Mouse (Mus musculus): ENCODE measurements at regions not wholly inside any gene's neighbourhood (a gene's known extent, or its start where the extent isn't known, plus 50 kb on each side); places are given as distances from the start of the nearest gene placed in this dataset.

- no peak for ATAC-seq (ENCODE audit: insufficient read depth, low FRiP score, low read depth)
- 78% methylated on average over 3 of the region's 3 CpGs for WGBS
- no peak overlapping the region for H3K27ac ChIP-seq
- H3K36me3 ChIP-seq: no peaks in the 10 kb centered on the region
- H3K4me1 ChIP-seq: peaks cover 3% of the 10 kb centered on the region; the same call in 1 of the 2 replicates
- no peak overlapping the region for H3K4me2 ChIP-seq
- H3K4me3 ChIP-seq (replicated peaks): no peak overlapping the region
- no peak overlapping the region for H3K9ac ChIP-seq
- H3K27me3 ChIP-seq (replicated peaks): no peaks in the 10 kb centered on the region
- H3K9me3 ChIP-seq: no peaks in the 10 kb centered on the region
These were observed 155.4 kb upstream of the Cited2 start for GRCm38 (mm10) chr10:17567631-17568030.

- peak; percentile 90 for ATAC-seq (ENCODE audit: insufficient read depth, low FRiP score, low read depth)
- no peaks in the 10 kb centered on the region for H3K36me3 ChIP-seq
- H3K4me3 ChIP-seq (replicated peaks): no peak overlapping the region
- no peak overlapping the region for H3K9ac ChIP-seq
- H3K27ac ChIP-seq: peak overlapping the region; percentile 74
- 60% methylated on average over 6 of the region's 6 CpGs for WGBS
- H3K4me2 ChIP-seq: no peak overlapping the region; the same call in 1 of the 2 replicates
- H3K4me1 ChIP-seq: 0 out of 2 replicates have a peak, but pooled peaks cover under 1% of the 10 kb centered on the region
- no peaks in the 10 kb centered on the region for H3K9me3 ChIP-seq
- H3K27me3 ChIP-seq (replicated peaks): no peaks in the 10 kb centered on the region
These were observed 153.4 kb upstream of the Cited2 start for GRCm38 (mm10) chr10:17569577-17570113.

- Histone ChIP-seq H3K27me3 (replicated peaks) (no peaks in the 10 kb centered on the region), H3K4me2 (no peak overlapping the region), H3K4me3 (replicated peaks) (no peak overlapping the region), H3K9ac (no peak overlapping the region), H3K27ac (peak overlapping the region; percentile 75), H3K4me1 (0 out of 2 replicates have a peak, but pooled peaks cover 12% of the 10 kb centered on the region), H3K9me3 (no peaks in the 10 kb centered on the region), H3K36me3 (no peaks in the 10 kb centered on the region)
- 31% methylated on average over 3 of the region's 3 CpGs for WGBS
- no peak for ATAC-seq (ENCODE audit: insufficient read depth, low FRiP score, low read depth)
These were observed 148.1 kb upstream of the Cited2 start for GRCm38 (mm10) chr10:17574894-17575293.

GRCm38 (mm10) chr10:17575448-17576332, 147.3 kb upstream of the Cited2 start:
- no peaks in the 10 kb centered on the region for H3K36me3 ChIP-seq
- peak; percentile 85 for ATAC-seq (ENCODE audit: insufficient read depth, low FRiP score, low read depth)
- no peaks in the 10 kb centered on the region for H3K27me3 ChIP-seq (replicated peaks)
- H3K4me1 ChIP-seq: 0 out of 2 replicates have a peak, but pooled peaks cover 12% of the 10 kb centered on the region
- H3K4me2 ChIP-seq: no peak overlapping the region
- 55% methylated on average over 10 of the region's 10 CpGs for WGBS
- H3K27ac ChIP-seq: peak overlapping the region; percentile 75
- no peak overlapping the region for H3K9ac ChIP-seq
- H3K4me3 ChIP-seq (replicated peaks): no peak overlapping the region
- H3K9me3 ChIP-seq: no peaks in the 10 kb centered on the region

- H3K4me3 ChIP-seq (replicated peaks): no peak overlapping the region
- no peaks in the 10 kb centered on the region for H3K9me3 ChIP-seq
- peak; percentile 61 for ATAC-seq (ENCODE audit: insufficient read depth, low FRiP score, low read depth)
- no peaks in the 10 kb centered on the region for H3K36me3 ChIP-seq
- H3K4me1 ChIP-seq: 0 out of 2 replicates have a peak, but pooled peaks cover 12% of the 10 kb centered on the region
- peak overlapping the region; percentile 75; the same call in 1 of the 2 replicates for H3K27ac ChIP-seq
- H3K27me3 ChIP-seq (replicated peaks): no peaks in the 10 kb centered on the region
- H3K4me2 ChIP-seq: no peak overlapping the region
- H3K9ac ChIP-seq: no peak overlapping the region
These were observed 146.7 kb upstream of the Cited2 start for GRCm38 (mm10) chr10:17576333-17576750.

- Histone ChIP-seq H3K36me3 (no peaks in the 10 kb centered on the region), H3K9ac (no peak overlapping the region), H3K27me3 (replicated peaks) (no peaks in the 10 kb centered on the region), H3K4me2 (no peak overlapping the region), H3K4me1 (0 out of 2 replicates have a peak, but pooled peaks cover 12% of the 10 kb centered on the region), H3K4me3 (replicated peaks) (no peak overlapping the region), H3K27ac (no peak overlapping the region), H3K9me3 (no peaks in the 10 kb centered on the region)
- no peak for ATAC-seq (ENCODE audit: insufficient read depth, low FRiP score, low read depth)
- WGBS: 92% methylated on average over 2 of the region's 2 CpGs
These were observed 143.6 kb upstream of the Cited2 start for GRCm38 (mm10) chr10:17579463-17579862.

GRCm38 (mm10) chr10:17584842-17585241, 138.2 kb upstream of the Cited2 start:
- no peak overlapping the region for H3K27ac ChIP-seq
- H3K27me3 ChIP-seq (replicated peaks): no peaks in the 10 kb centered on the region
- H3K9ac ChIP-seq: no peak overlapping the region
- H3K9me3 ChIP-seq: no peaks in the 10 kb centered on the region
- 81% methylated on average over 7 of the region's 7 CpGs for WGBS
- no peak overlapping the region for H3K4me2 ChIP-seq
- H3K4me3 ChIP-seq (replicated peaks): no peak overlapping the region
- no peaks in the 10 kb centered on the region for H3K4me1 ChIP-seq
- H3K36me3 ChIP-seq: no peaks in the 10 kb centered on the region
- ATAC-seq (ENCODE audit: insufficient read depth, low FRiP score, low read depth): no peak

- H3K27ac ChIP-seq: no peak overlapping the region
These were observed 136.1 kb upstream of the Cited2 start for GRCm38 (mm10) chr10:17586910-17587309.

GRCm38 (mm10) chr10:17589136-17589535, 133.9 kb upstream of the Cited2 start:
- ATAC-seq (ENCODE audit: insufficient read depth, low FRiP score, low read depth): no peak
- H3K27ac ChIP-seq: no peak overlapping the region
- no peaks in the 10 kb centered on the region for H3K9me3 ChIP-seq
- no peak overlapping the region for H3K4me2 ChIP-seq
- H3K9ac ChIP-seq: no peak overlapping the region
- no peaks in the 10 kb centered on the region for H3K27me3 ChIP-seq (replicated peaks)
- no peaks in the 10 kb centered on the region for H3K4me1 ChIP-seq
- no peaks in the 10 kb centered on the region for H3K36me3 ChIP-seq
- no peak overlapping the region for H3K4me3 ChIP-seq (replicated peaks)
- 77% methylated on average over 4 of the region's 4 CpGs for WGBS

More at GRCm38 (mm10) chr10:17586910-17587309, 136.1 kb upstream of the Cited2 start:
- H3K4me3 ChIP-seq (replicated peaks): no peak overlapping the region
- H3K9ac ChIP-seq: no peak overlapping the region
- H3K9me3 ChIP-seq: no peaks in the 10 kb centered on the region
- no peaks in the 10 kb centered on the region for H3K27me3 ChIP-seq (replicated peaks)
- H3K36me3 ChIP-seq: no peaks in the 10 kb centered on the region
- H3K4me2 ChIP-seq: no peak overlapping the region
- 85% methylated on average over 2 of the region's 2 CpGs for WGBS
- H3K4me1 ChIP-seq: no peaks in the 10 kb centered on the region
- no peak for ATAC-seq (ENCODE audit: insufficient read depth, low FRiP score, low read depth)

- H3K36me3 ChIP-seq: no peaks in the 10 kb centered on the region
- ATAC-seq (ENCODE audit: insufficient read depth, low FRiP score, low read depth): peak; percentile 86; the same call in 1 of the 2 replicates
These were observed 132.8 kb upstream of the Cited2 start for GRCm38 (mm10) chr10:17590195-17590594.

GRCm38 (mm10) chr10:17592387-17592786, 130.6 kb upstream of the Cited2 start:
- ATAC-seq (ENCODE audit: insufficient read depth, low FRiP score, low read depth): no peak
- H3K9me3 ChIP-seq: no peaks in the 10 kb centered on the region
- 81% methylated on average over 4 of the region's 4 CpGs for WGBS

More at GRCm38 (mm10) chr10:17590195-17590594, 132.8 kb upstream of the Cited2 start:
- H3K4me2 ChIP-seq: no peak overlapping the region
- no peaks in the 10 kb centered on the region for H3K9me3 ChIP-seq
- H3K27me3 ChIP-seq (replicated peaks): no peaks in the 10 kb centered on the region
- H3K4me1 ChIP-seq: no peaks in the 10 kb centered on the region
- H3K27ac ChIP-seq: no peak overlapping the region
- H3K4me3 ChIP-seq (replicated peaks): no peak overlapping the region
- WGBS: 65% methylated on average over 1 of the region's 1 CpGs
- no peak overlapping the region for H3K9ac ChIP-seq

GRCm38 (mm10) chr10:17596126-17596525, 126.9 kb upstream of the Cited2 start:
- WGBS: 76% methylated on average over 1 of the region's 1 CpGs
- H3K9ac ChIP-seq: no peak overlapping the region

More at GRCm38 (mm10) chr10:17592387-17592786, 130.6 kb upstream of the Cited2 start:
- no peaks in the 10 kb centered on the region for H3K27me3 ChIP-seq (replicated peaks)
- no peaks in the 10 kb centered on the region for H3K4me1 ChIP-seq
- H3K4me3 ChIP-seq (replicated peaks): no peak overlapping the region
- no peak overlapping the region for H3K27ac ChIP-seq
- H3K9ac ChIP-seq: no peak overlapping the region
- no peaks in the 10 kb centered on the region for H3K36me3 ChIP-seq
- no peak overlapping the region for H3K4me2 ChIP-seq

More at GRCm38 (mm10) chr10:17596126-17596525, 126.9 kb upstream of the Cited2 start:
- H3K4me3 ChIP-seq (replicated peaks): no peak overlapping the region
- peak; percentile 76; the same call in 1 of the 2 replicates for ATAC-seq (ENCODE audit: insufficient read depth, low FRiP score, low read depth)
- H3K36me3 ChIP-seq: no peaks in the 10 kb centered on the region
- no peaks in the 10 kb centered on the region for H3K27me3 ChIP-seq (replicated peaks)
- no peaks in the 10 kb centered on the region for H3K4me1 ChIP-seq
- no peaks in the 10 kb centered on the region for H3K9me3 ChIP-seq
- H3K27ac ChIP-seq: no peak overlapping the region
- H3K4me2 ChIP-seq: no peak overlapping the region

Measured in stomach, embryonic 15.5 days (tissue).